Mouse (Mus musculus): Measurements from ENCODE around the gene Gm20721.

Gene Gm20721

GRCm38 (mm10) chr2:174298471-174298870, 48.0 kb downstream of the Gm20721 start:
- no peak for DNase-seq (ENCODE audit: extremely low spot score, low spot score)

DNA sequence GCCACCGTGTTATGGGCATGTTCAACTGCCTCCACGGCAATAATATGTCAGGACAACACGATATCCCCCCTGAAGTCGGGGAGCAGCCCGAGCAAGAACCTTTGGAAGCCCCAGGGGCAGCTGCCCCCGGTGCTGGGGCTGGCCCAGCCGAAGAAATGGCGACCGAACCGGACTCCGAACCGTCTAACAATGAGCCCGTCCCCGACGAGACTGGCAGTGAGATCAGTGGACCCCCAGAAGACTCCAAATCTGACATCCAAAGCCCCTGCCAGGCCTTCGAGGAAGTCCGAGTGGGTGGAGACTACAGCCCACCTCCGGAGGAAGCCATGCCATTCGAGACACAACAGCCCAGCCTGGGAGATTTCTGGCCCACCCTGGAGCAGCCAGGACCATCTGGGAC, 48.7 kb downstream of the Gm20721 start:
- DNase-seq (ENCODE audit: extremely low spot score, low spot score): no peak

GRCm38 (mm10) chr2:174297086-174297571, 49.4 kb downstream of the Gm20721 start:
- DNase-seq (ENCODE audit: extremely low spot score, low spot score): peak; percentile 55

DNA sequence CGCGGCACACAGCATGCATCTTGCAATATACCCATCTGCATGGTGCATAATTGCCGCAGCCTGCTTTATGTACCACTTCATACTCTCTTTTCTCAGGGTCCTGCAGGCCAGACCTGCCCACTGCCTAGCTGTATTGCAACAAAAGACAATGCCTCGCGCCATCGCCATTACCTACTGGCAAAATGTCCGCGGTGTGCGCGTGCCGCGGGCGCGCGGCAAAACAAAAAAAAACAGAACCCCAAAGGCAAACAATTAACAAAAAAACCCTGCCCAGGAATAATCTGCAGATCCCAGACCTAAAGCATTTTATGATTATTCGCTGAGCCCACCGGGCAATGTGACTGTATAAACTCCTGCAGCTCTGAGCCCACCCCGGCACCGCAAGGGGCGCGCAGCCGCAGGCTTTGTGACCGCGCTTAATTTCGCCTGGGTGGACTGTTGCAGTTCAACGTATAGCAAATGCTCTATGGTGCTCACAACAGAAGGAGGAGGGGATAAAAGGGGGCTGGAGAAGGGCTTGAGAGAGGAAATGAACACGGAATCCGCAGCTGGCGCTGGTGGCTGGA, 50.5 kb downstream of the Gm20721 start:
- DNase-seq (ENCODE audit: extremely low spot score, low spot score): no peak

- peak; percentile 87 for DNase-seq (ENCODE audit: extremely low spot score, low spot score)
Observed at GRCm38 (mm10) chr2:174295175-174295899, 51.2 kb downstream of the Gm20721 start.

GRCm38 (mm10) chr2:174294457-174294856, 52.1 kb downstream of the Gm20721 start:
- peak; percentile 60 for DNase-seq (ENCODE audit: extremely low spot score, low spot score)

- no peak for DNase-seq (ENCODE audit: extremely low spot score, low spot score)
Observed at GRCm38 (mm10) chr2:174291662-174292030, 54.9 kb downstream of the Gm20721 start.

DNA sequence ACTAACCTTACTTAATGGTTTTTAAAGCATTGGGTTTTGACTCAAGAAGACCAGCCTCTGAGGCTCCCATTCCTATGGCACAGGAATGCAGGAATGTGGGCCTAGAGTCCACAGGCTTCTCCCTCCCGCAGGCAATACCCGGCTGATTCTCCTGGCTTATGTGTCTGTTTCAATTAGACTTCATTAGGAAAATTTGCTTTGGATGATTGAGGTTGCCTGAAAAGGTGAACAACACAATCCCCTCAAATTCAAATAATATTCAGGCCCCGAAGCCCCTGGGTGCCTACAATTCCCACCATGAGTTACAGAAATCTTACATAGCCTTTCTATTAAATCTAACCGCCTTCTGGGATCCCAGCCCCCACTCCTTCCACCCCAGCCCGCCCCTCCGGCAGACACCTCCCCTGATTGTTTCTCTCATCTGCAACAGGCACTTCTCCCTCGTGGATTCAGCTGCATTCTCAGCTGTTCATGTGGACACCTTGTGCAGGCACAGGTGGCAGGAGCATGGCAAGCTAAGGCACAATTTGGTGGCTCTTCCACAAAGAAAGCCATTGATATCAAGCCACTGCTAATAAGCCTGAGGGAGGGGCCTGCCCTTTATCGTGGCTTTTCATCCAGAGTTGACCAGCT, 55.4 kb downstream of the Gm20721 start:
- DNase-seq (ENCODE audit: extremely low spot score, low spot score): no peak

- no peak for DNase-seq (ENCODE audit: extremely low spot score, low spot score)
Observed at GRCm38 (mm10) chr2:174288673-174289430, 57.7 kb downstream of the Gm20721 start.

GRCm38 (mm10) chr2:174287921-174288320, 58.6 kb downstream of the Gm20721 start:
- DNase-seq (ENCODE audit: extremely low spot score, low spot score): no peak

- DNase-seq (ENCODE audit: extremely low spot score, low spot score): peak; percentile 41
Observed at GRCm38 (mm10) chr2:174285921-174286470, 60.5 kb downstream of the Gm20721 start.

- peak; percentile 53 for DNase-seq (ENCODE audit: extremely low spot score, low spot score)
Observed at GRCm38 (mm10) chr2:174284807-174285457, 61.6 kb downstream of the Gm20721 start.

- peak; percentile 66 for DNase-seq (ENCODE audit: extremely low spot score, low spot score)
Observed at GRCm38 (mm10) chr2:174284011-174284410, 62.5 kb downstream of the Gm20721 start, which contains the start of gene Gnas. TSS of gene Gnas (plus strand) at chr2:174284320.

DNA sequence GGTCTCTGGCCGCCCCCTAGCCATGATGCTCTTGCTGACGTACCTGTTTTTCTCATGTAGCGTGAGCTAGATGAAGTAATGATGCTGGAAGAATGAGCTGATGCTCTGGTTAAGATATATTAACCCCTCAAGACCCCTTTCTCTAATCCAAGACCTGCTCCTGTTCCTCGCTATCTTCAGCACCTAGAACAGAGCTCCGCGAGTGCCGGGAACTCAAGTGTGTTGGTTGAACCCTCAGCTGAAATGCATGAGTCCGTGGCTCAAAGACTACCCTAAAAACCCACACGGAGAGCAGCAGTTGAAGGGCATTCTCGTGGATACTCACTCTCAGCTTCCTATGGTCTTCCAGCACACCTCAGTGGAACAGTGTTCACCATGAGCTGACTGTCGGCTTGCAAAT, 63.2 kb downstream of the Gm20721 start:
- DNase-seq (ENCODE audit: extremely low spot score, low spot score): no peak

Measured in neural tube, embryonic 10.5 days (tissue).